Mouse (Mus musculus) left cerebral cortex, adult 2 months (tissue): ENCODE results near the gene Olfml1. TPM values are rescaled to one million over a fixed set of nuclear protein-coding genes. Genes with fewer than 3 reads are reported as not detected.

Experiments
- DNase-seq, 2 experiments: peaks; one replicate each; pipeline ENCODE4 v3.0.0; 2021 to 2022; ENCODE audit warnings: low spot score in 2 of 2, mixed read lengths in 1 of 2; ENCODE audit errors: extremely low spot score in 1 of 2
- H3K27ac ChIP-seq: fragments of 200-600 bp; 2 replicates; pipeline ENCODE4 v1.8.1; 2022
- H3K4me3 ChIP-seq: fragments of 200-600 bp; 2 replicates; pipeline ENCODE4 v1.8.1; 2022
- CTCF ChIP-seq: fragments of 200-600 bp; IDR thresholded peaks from 2 replicates; pipeline ENCODE4 v1.8.1; 2022; ENCODE audit warnings: antibody characterized with exemption, mild to moderate bottlenecking, moderate library complexity
- intact Hi-C: fragments of 180-260 bp; cut with DNase I; formaldehyde crosslinking; loops from one replicate; pipeline ENCODE4 v1.15.1; 2025
- total RNA-seq, 2 experiments: library from RNA; stranded (reverse); gene quantifications; 2 replicates each; pipeline ENCODE4 v1.2.3; 2021

Olfml1 gene
- total RNA-seq, 2 experiments from 2014 or later = 8.3 to 9.2 TPM

DNA sequence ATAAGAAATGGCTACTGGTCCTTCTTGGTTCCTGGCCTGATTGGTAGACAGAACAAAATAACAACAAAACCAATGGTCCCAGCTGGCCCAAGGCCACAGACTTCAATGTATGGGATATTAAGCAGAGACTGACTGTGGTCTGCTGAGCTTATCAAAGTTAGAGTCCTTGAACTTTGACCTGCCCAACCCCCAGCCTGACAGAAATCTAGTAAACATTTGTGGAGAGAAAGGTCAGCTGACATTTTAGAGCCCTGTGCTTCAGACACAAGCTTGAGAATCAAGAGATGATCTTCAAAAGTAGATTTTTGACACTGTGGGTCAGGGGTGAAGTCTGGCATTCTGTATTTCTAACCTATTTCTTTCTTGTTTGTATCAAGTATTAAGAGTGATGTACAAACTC is 29.5 kb downstream of the Olfml1 start:
- intact Hi-C loops = loop anchor here (5.0 kb wide), 2 partner anchors 61 to 151 kb away; no protein-coding TSS in a partner anchor
- H3K4me3 ChIP-seq = no peak overlapping the region

DNA sequence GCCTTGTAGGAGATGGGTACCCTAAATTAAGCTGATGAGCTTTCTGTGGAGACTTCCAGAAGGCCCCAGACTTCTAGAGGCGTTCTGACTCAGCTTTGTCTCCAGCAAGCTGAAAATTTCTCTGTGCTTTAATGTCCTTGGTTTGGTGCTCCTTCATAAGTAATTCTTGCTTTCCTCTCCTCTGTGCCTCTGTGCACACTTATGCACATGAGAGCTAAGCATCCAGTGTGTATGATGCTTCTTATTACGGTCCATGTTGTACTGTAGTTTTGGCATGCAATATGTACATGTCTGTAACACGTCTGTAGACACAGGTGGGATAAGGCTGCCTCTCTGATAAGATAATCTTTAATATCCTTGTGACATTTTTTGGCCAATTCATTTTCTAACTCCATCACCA is 30.7 kb downstream of the Olfml1 start:
- no peak for DNase-seq
- H3K27ac ChIP-seq = no peak overlapping the region
- TF ChIP-seq CTCF = no peak
- H3K4me3 ChIP-seq = no peak overlapping the region
- intact Hi-C loops = loop anchor here (5.0 kb wide), 2 partner anchors 59 to 149 kb away; no protein-coding TSS in a partner anchor

More for the DNA sequence above, 29.5 kb downstream of the Olfml1 start:
- H3K27ac ChIP-seq = no peak overlapping the region
- DNase-seq = no peak
- no peak for TF ChIP-seq CTCF

DNA sequence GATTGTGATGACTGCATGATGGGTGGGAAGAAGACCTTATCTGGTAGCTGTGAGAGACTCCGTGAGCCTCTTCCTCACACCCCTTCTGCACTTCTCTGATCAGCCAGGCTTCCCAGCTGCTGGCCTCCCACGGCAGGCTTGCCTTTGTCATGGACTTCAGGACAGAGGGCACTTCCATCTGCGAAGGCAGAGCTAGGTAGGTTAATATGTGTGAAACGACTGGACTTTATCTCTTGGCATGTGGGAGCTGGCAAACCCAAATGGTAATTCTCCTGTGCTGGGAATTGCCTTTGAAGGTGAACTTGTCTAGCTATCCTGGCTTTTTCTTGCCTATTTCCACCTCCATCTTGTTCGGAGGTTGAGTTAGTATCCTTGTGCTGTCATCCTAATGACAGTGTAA is 33.4 kb downstream of the Olfml1 start:
- H3K27ac ChIP-seq = no peak overlapping the region
- no peak for DNase-seq
- H3K4me3 ChIP-seq = no peak overlapping the region
- no peak for TF ChIP-seq CTCF
- intact Hi-C loops = no loop called here

DNA sequence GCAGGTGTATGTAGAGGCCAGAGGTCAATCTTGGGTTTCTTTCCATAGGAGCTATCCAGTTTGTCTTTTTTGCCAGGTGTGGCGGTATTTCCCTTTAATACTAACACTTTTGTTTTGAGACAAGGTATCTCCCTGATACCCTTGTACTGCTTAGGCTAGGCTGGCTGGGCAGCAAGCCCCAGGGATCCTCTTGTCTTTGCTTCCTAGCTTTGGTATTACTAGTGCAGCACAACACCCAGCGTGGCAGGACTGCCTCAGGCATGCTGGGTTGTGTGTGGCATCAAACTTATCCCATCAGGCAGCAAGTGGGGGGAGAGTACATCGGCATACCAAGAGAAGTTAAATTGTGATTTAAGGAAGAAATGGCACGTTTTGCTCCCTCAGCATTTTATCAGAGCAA is 35.3 kb downstream of the Olfml1 start:
- Histone ChIP-seq H3K4me3 (no peak overlapping the region), H3K27ac (no peak overlapping the region)
- no peak for DNase-seq
- intact Hi-C loops = no loop called here
- TF ChIP-seq CTCF = no peak

DNA sequence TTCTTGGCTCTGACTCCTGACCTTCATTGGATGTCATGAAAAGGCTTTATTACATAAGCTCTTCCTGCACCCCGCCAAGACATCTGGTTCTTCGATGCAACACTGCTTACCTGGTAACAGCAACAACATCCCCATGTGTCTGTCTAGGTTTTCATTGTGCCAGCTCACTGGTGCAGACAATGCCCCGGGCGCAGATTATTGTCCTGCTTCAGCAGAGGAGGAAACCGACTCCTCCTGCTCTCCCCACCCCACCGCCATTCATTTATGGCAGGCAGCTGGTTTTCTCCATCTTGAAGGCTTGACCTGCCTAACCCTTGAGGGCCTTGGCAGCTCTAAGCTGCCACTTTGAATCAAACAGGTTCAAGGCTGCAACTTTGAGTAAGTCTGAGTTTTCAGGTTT is 35.7 kb downstream of the Olfml1 start:
- H3K27ac ChIP-seq = no peak overlapping the region
- DNase-seq = no peak
- H3K4me3 ChIP-seq = no peak overlapping the region
- TF ChIP-seq CTCF = no peak
- intact Hi-C loops = no loop called here

DNA sequence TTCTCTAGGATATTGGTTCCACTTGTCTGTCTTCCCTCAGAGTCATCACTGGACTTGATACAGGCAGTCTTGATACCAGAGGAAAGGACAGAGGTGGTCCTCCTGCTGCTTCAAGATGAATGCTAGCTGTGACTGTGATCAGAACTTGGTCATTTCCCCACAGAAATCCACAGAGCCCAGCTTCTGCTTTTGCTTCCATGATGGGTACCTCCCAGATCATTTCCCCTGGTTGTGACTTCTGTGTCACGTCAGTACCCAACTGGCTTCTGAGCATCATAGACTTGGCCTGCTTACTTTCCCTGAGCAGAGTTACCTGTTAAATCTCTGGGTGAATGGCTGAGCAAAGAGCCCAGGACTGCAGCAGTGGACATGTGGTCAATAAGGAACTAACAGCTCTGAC is 40.5 kb downstream of the Olfml1 start:
- no peak for DNase-seq
- Histone ChIP-seq H3K4me3 (no peak overlapping the region), H3K27ac (no peak overlapping the region)
- intact Hi-C loops = no loop called here
- no peak for TF ChIP-seq CTCF

DNA sequence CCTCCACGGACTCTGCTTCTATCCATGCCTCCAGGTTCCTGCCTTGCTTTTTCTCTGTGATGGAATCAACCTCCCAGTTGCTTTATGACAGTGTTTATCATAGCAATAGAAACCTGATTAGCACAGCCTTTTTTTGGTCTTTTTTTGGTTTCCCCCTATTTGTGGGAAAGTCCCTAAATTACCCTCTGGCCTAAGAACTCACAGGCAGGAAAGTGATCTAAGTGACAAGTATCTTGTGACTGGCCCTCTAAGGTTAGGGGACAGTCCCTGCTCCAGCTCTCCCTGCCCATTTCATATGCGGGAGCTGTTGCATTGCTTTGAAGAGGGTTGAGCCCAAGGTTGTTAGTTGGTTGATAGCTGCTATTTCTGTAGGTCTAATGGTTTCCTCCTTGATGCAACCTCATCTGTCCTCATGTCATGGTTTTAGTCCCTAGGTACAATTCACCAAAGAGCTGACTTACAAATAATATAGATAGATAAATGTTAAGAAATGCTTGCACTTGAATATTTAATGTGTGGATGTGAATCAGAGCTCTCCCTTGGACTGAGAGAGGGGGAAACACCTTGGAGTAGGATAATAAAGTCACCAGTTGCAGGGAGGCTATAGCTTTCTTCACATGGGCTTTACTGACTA is 42.5 kb downstream of the Olfml1 start:
- intact Hi-C loops = no loop called here
- no peak overlapping the region for H3K27ac ChIP-seq
- DNase-seq = no peak
- H3K4me3 ChIP-seq = no peak overlapping the region
- no peak for TF ChIP-seq CTCF

DNA sequence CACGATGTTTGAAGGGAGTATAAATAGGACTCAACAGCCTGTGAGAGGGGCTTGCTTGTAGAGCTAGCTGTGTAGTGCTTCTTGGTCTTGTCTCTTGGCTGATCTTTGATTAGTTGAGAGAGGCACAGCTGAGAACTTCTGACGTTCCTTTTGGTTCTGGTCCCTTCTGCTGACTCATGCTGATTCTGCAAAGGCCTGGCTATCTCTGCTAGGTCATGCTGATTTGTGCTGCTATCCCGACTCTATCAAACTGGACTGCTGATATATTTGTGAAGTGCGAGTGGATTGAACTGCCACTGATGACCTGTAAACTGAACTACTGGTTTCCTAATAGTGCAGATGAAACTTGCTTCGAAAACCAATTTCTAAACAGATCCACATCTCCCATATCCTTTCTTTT is 43.6 kb downstream of the Olfml1 start:
- TF ChIP-seq CTCF = no peak
- intact Hi-C loops = no loop called here

DNA sequence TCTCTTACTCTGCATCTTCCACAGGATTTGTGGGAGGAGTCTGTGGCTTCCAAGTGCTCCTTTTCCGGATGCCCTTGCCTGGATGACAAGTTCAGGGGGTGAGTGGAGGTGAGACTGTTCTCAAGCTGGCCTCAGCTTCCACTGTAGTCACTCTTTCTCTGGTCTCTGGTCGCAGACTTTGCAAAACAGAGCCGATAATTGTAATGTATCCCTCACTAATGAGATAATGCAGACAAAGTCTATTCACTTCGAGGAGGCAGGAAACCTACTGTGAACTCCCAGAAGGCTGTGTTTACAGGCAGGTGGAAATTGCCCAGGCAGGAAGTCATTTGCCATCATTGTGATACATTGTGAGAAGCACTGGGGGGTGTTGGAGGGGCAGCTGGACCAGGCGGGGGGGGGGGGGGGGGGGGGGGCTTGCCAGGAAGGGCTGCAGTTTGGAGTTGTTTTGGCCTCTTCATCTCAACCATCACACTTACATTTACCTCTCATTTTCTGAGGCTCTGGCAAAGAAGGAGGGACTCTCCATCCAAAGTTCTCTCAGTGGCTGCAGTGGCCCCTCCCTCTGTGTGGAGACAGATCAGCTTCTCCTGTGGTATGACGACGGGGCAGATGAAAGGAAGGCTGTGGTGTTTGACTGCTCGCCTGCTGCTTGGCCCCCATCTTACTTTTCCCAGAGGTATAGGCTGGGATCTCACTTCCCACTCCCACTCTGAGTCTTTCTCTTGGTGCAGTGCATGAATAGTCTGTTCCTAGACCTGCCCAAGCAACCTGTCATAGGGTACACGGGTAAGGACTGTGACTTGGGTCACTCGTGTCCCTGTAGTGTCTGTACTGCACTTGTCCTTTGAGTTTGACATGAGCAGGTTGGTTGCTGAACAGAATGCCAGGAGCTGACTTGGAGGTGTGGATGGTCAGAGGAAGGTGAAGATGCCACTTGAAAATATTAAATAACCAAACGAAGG is 51.1 kb downstream of the Olfml1 start:
- TF ChIP-seq CTCF = no peak

More for the DNA sequence above, 43.6 kb downstream of the Olfml1 start:
- Histone ChIP-seq H3K4me3 (no peak overlapping the region), H3K27ac (no peak overlapping the region)
- no peak for DNase-seq

DNA sequence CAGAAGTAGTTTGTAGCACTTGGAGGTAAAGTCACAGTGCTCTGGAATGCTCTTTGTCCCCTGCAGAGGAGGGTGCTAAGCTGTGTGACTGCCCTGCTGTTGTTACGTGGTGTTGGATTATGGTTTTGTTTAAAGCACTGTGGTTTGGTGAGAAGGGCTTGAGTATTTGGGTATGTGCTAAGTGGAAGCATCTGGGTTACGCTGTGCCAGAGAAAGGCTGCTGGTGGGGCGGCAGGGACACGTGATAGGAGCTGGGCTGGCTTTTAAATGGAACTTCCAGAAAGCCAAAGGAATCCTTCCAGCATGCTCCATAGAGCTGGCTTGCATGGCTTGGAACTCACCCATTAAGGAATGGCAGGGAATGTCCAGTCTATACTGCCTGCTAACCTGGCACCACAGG is 52.0 kb downstream of the Olfml1 start:
- TF ChIP-seq CTCF = no peak
- no peak for DNase-seq

More for the DNA sequence above, 51.1 kb downstream of the Olfml1 start:
- DNase-seq = no peak
- Histone ChIP-seq H3K4me3 (no peak overlapping the region), H3K27ac (no peak overlapping the region)
- intact Hi-C loops = no loop called here

DNA sequence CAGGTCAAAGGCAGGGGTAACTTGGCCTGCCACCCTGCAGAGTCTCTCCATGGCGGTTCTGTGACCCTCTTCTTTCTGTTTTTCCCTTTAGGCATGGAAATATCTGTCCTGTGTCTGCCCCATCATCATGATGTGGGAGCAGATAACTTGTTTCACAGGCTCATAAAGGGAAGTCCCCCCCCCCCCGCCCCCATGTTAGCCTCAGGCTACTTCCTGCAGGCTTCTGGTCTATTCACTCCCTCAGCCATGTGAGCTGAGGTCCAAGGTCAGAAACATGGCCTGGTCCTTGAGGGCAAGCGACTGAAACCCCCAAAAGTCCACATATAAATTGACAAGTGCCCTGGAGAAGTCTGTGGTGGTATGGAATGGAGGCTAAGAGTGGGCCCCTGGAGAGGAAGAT is 52.9 kb downstream of the Olfml1 start:
- Histone ChIP-seq H3K4me3 (no peak overlapping the region), H3K27ac (no peak overlapping the region)
- intact Hi-C loops = no loop called here
- TF ChIP-seq CTCF = no peak
- DNase-seq = no peak

More for the DNA sequence above, 52.0 kb downstream of the Olfml1 start:
- Histone ChIP-seq H3K4me3 (no peak overlapping the region), H3K27ac (no peak overlapping the region)
- intact Hi-C loops = no loop called here

DNA sequence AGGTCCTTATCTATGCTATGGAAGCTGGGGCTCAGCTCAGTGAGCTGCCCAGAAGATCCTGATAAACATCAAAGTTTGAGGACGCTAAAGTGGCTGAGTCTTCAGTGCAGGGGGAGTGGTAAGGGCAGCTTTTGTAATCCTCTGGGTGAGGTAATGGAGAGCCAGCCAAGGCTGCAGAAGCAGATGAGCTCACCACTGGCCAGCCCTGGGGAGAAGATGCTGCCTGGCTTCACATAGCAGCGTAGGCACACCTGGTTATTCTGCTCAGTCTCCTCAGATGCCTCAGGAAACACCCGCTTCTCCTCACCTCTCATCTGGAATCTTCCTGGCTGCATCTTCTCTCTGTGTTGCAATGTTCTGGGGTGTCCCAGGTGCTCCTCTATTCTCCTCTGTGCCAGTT is 57.2 kb downstream of the Olfml1 start:
- H3K27ac ChIP-seq = no peak overlapping the region
- no peak for DNase-seq
- intact Hi-C loops = no loop called here
- no peak overlapping the region for H3K4me3 ChIP-seq
- TF ChIP-seq CTCF = no peak
